Mouse (Mus musculus): ENCODE results near the gene Zfc3h1. TPM values are rescaled to one million over a fixed set of nuclear protein-coding genes. Genes with fewer than 3 reads are reported as not detected.

Zfc3h1 gene
- polyA plus RNA-seq, 1 experiment from 2014 or later, result 20.3 TPM

DNA sequence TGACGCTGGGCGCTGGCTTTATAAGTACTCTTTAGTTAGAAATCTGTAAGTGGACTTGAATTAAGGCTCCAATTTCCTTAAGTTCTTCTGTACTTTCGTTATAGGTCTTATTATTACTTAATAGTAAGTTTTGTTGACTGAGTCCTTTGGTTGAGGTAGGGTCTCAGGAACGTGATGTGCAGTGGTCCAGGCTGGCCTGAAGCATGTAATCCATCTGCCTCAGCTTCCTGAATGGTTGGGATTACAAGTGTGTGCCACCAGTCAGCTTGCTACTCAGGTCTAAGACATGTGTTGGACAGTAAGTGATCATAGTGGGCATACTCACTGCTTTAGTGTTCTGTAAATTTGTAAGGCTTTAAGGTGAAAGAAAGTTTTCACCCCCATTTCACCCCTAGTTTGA, 6.3 kb downstream of the Zfc3h1 start:
- Histone ChIP-seq H3K36me3 (peaks cover 22% of the 10 kb centered on the region), H3K27ac (no peak overlapping the region), H3K4me1 (replicated peaks) (peaks cover 45% of the 10 kb centered on the region), H3K27me3 (no peaks in the 10 kb centered on the region), H3K9ac (no peak overlapping the region), H3K9me3 (no peaks in the 10 kb centered on the region), H3K4me3 (no peak overlapping the region), H3K4me2 (no peak overlapping the region)
- no peak for ATAC-seq (ENCODE audit: low FRiP score)
- 93% methylated on average over 4 of the region's 4 CpGs for WGBS

DNA sequence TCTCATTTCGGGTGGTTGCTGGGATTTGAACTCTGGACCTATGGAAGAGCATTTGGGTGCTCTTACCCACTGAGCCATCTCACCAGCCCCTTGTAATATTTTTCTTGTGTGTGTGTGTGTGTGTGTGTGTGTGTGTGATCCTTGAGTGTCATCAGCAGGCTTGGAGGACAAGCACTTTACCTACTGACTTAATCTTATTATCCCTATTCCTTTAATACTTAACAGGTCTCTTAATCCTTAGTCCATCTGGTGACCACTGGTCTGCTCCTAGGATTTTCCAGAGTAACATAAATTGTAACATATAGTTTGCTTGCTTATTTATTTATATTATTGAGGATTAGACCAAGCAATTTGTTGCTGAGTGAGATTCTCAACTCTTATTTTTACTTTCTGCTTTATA, 7.1 kb downstream of the Zfc3h1 start:
- no peaks in the 10 kb centered on the region for H3K27me3 ChIP-seq
- no peak overlapping the region for H3K4me2 ChIP-seq
- peaks cover 22% of the 10 kb centered on the region for H3K36me3 ChIP-seq
- ATAC-seq (ENCODE audit: low FRiP score), result no peak
- WGBS, result 95% methylated on average over 1 of the region's 1 CpGs
- H3K9ac ChIP-seq, result no peak overlapping the region
- H3K4me3 ChIP-seq, result no peak overlapping the region
- no peaks in the 10 kb centered on the region for H3K9me3 ChIP-seq
- H3K4me1 ChIP-seq (replicated peaks), result peaks cover 42% of the 10 kb centered on the region
- H3K27ac ChIP-seq, result no peak overlapping the region

DNA sequence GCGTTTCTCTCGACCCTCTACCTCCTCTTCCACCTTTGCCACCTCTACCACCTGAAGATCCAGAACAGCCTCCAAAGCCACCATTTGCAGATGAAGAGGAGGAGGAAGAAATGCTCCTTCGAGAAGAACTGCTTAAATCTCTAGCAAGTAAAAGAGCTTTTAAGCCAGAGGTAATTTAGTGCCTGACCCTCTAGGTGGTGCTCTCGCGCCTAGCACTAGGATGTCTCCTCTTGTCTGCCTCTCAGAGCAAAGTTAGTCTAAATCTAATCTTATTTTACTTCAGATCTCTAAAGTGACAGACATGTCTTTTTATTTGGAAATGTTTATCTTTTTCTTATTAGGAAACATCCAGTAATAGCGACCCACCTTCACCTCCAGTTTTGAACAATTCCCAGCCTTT, 21.6 kb downstream of the Zfc3h1 start:
- no peaks in the 10 kb centered on the region for H3K27me3 ChIP-seq
- no peak overlapping the region for H3K4me2 ChIP-seq
- H3K27ac ChIP-seq, result no peak overlapping the region
- no peak overlapping the region for H3K9ac ChIP-seq
- H3K4me1 ChIP-seq (replicated peaks), result no peaks in the 10 kb centered on the region
- H3K36me3 ChIP-seq, result peaks cover 58% of the 10 kb centered on the region
- 68% methylated on average over 6 of the region's 6 CpGs for WGBS
- H3K9me3 ChIP-seq, result no peaks in the 10 kb centered on the region
- no peak overlapping the region for H3K4me3 ChIP-seq
- ATAC-seq (ENCODE audit: low FRiP score), result no peak

DNA sequence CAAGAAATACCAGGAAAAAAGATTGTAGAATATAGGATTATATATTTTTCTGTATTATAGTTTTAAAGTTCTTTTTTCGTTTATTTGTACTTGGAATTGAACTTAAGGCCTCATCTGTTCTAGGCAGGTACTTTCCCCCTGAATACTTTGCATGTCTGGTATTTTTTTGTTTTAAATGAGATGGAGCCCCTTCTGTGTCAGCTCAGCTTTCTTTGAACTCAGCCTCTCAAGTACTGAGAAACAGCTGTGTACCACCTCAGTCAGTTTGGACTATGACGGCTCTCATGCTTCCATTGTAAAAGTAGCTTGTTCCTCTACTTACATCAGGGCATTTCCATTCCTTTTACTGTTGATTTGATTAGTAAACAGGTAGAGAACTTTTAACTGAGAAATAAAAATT, 28.7 kb downstream of the Zfc3h1 start:
- H3K36me3 ChIP-seq, result peaks cover 76% of the 10 kb centered on the region

DNA sequence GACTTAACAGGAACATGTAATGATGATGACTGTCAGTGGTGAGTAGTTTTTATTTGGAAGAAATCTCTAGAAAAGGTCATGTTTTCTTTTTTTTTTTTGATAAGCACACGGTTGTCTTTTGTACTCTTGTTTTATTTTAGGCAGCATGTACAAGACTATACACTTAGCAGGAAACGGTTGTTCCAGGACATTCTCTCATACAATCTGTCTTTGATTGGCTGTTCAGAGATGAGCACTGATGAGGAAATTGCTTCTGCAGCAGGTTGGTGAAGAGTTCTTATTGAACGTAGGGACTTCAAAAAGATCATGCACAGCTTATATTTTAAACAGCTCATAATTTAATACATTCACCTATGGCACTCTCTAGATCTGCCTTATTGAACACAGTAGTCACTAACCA, 29.3 kb downstream of the Zfc3h1 start:
- no peak overlapping the region for H3K9ac ChIP-seq
- ATAC-seq (ENCODE audit: low FRiP score), result no peak
- no peaks in the 10 kb centered on the region for H3K4me1 ChIP-seq (replicated peaks)
- H3K4me2 ChIP-seq, result no peak overlapping the region
- H3K27ac ChIP-seq, result no peak overlapping the region
- peaks cover 76% of the 10 kb centered on the region for H3K36me3 ChIP-seq
- H3K4me3 ChIP-seq, result no peak overlapping the region
- WGBS, result 90% methylated on average over 3 of the region's 3 CpGs
- H3K9me3 ChIP-seq, result no peaks in the 10 kb centered on the region
- no peaks in the 10 kb centered on the region for H3K27me3 ChIP-seq

More for the DNA sequence above, 28.7 kb downstream of the Zfc3h1 start:
- Histone ChIP-seq H3K27ac (no peak overlapping the region), H3K27me3 (no peaks in the 10 kb centered on the region), H3K9ac (no peak overlapping the region), H3K4me2 (no peak overlapping the region), H3K9me3 (no peaks in the 10 kb centered on the region), H3K4me1 (replicated peaks) (no peaks in the 10 kb centered on the region), H3K4me3 (no peak overlapping the region)
- no peak for ATAC-seq (ENCODE audit: low FRiP score)
- 85% methylated on average over 2 of the region's 2 CpGs for WGBS

DNA sequence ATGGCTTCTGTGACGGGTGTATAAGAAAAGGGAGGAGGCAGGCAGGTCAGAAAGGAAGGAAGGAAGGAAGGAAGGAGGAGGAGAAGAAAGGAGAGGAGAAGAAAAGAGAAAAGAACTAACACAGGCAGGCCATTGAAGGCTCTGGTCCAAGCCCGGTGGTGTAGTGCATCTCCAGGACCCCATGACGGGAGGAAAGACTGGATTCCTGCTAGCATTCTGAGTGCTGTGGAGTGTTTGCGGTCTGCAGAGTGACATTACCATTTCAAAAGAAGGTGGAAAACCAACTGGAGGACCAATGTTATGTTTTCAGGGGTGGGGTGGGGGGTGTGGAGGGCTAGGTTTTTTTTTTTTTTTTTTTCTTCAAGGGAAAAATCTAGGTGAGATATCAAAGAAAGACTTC, 37.2 kb downstream of the Zfc3h1 start:
- Histone ChIP-seq H3K9ac (no peak overlapping the region), H3K27me3 (no peaks in the 10 kb centered on the region), H3K4me3 (no peak overlapping the region), H3K36me3 (peaks cover 54% of the 10 kb centered on the region), H3K9me3 (no peaks in the 10 kb centered on the region), H3K4me1 (replicated peaks) (no peaks in the 10 kb centered on the region), H3K27ac (no peak overlapping the region), H3K4me2 (no peak overlapping the region)
- 77% methylated on average over 4 of the region's 4 CpGs for WGBS
- ATAC-seq (ENCODE audit: low FRiP score), result no peak

DNA sequence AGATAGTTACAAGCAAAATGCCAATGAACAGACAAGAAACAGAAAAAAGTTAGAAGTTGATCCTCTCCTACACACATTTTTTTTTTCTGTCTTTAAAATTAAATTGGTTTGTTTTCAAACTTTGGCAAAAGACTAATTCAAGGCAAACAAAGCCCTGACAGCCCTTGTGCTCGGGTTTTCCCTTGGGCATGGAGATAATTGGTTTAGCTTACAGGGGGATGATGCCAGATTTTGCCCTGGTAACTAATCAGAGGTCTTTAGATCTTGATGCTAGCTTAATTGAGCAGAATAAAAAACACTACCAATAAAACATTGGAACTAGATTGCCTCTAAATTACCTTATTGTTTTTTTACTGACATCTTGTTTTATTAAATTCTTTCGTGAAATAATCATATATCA, 40.6 kb downstream of the Zfc3h1 start:
- Histone ChIP-seq H3K27ac (no peak overlapping the region), H3K4me2 (no peak overlapping the region), H3K4me3 (no peak overlapping the region), H3K27me3 (no peaks in the 10 kb centered on the region), H3K9ac (no peak overlapping the region), H3K36me3 (peaks cover 60% of the 10 kb centered on the region), H3K9me3 (no peaks in the 10 kb centered on the region), H3K4me1 (replicated peaks) (no peaks in the 10 kb centered on the region)
- WGBS, result 61% methylated on average over 2 of the region's 2 CpGs
- ATAC-seq (ENCODE audit: low FRiP score), result no peak

DNA sequence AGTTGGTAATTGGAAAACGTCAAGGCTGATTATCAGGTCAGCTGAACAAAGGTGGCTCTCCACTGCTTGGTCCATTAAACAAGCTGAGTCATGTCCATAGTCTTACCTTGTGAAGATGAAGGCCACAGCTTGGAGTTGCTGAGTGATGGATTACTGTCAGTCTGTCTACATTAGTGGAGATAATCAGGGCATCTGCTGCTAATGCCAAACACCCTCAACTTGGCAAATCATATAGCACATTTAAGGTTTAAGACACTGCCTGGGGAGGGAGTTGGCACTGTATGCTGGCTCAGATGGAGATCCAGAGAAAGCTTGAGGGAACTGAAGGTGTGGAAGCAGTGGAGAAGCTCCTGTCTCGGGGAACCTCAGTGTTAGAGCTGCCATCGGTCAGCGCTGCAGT, 52.5 kb downstream of the Zfc3h1 start:
- no peak overlapping the region for H3K27ac ChIP-seq
- H3K9ac ChIP-seq, result no peak overlapping the region
- no peaks in the 10 kb centered on the region; the same call in 1 of the 2 replicates for H3K4me1 ChIP-seq (replicated peaks)
- no peak overlapping the region for H3K4me3 ChIP-seq
- H3K4me2 ChIP-seq, result no peak overlapping the region
- WGBS, result 90% methylated on average over 4 of the region's 4 CpGs
- no peak for ATAC-seq (ENCODE audit: low FRiP score)
- H3K36me3 ChIP-seq, result peaks cover 21% of the 10 kb centered on the region
- no peaks in the 10 kb centered on the region for H3K9me3 ChIP-seq
- H3K27me3 ChIP-seq, result no peaks in the 10 kb centered on the region

DNA sequence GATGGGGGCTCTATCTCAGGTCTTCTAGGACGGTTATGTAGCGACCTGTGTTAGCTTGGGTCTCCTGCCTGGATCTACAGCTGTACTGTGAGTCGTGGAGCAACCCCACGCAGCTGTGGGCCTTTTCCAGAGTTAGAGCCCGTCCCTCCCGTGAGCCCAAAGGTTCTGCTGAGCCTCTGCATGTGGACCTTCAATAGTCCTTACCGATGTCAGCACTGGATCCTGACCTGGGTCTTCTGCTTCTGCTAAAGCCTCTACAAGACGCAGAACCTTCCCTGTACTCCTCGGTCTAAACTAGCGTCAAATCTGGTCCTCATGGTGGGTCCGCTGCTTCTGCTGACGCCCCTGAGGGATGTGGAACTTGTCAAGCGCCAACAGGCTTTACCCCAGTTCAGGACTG, 63.9 kb downstream of the Zfc3h1 start:
- no peaks in the 10 kb centered on the region for H3K27me3 ChIP-seq
- no peak overlapping the region for H3K9ac ChIP-seq
- H3K27ac ChIP-seq, result no peak overlapping the region
- no peak overlapping the region for H3K4me2 ChIP-seq
- no peak overlapping the region for H3K4me3 ChIP-seq
- peaks cover 3% of the 10 kb centered on the region; the same call in 1 of the 2 replicates for H3K36me3 ChIP-seq
- 93% methylated on average over 13 of the region's 13 CpGs for WGBS
- peaks cover 6% of the 10 kb centered on the region; the same call in 1 of the 2 replicates for H3K9me3 ChIP-seq
- H3K4me1 ChIP-seq (replicated peaks), result no peaks in the 10 kb centered on the region
- ATAC-seq (ENCODE audit: low FRiP score), result no peak

DNA sequence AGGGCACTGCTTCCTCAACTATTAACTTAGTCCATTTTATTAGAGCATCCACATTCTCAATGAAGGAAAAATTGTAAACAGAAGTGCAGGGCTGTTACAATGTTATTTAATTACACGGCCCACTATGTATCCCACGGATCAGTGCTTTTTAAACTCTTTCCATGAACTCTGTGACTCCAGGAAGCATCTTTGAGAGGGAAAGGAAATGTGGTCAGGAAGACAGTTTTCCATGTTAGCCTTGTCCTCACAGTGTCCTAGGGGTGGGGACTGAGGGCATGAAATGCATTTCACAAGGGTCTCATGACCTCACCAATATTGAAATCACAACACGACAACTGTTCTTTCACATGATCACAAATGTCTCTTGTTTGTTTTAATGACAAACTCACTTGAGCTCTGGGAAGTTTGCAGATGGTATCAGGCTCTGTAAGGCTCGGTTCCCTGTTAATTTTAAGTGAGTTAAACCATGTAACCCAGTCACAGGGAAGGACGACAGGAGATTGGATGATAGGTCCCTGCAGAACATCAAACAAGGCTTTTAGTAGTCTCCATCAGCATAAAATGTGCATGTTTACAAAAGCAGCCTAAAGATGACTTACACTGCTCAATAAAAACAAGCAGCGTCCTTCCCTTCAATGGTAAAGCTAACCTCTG, 72.7 kb downstream of the Zfc3h1 start:
- Histone ChIP-seq H3K9ac (no peak overlapping the region), H3K36me3 (peaks cover 3% of the 10 kb centered on the region; the same call in 1 of the 2 replicates), H3K27me3 (no peaks in the 10 kb centered on the region), H3K4me2 (no peak overlapping the region), H3K9me3 (no peaks in the 10 kb centered on the region), H3K4me3 (no peak overlapping the region), H3K4me1 (replicated peaks) (no peaks in the 10 kb centered on the region), H3K27ac (no peak overlapping the region)
- WGBS, result 71% methylated on average over 6 of the region's 6 CpGs
- no peak for ATAC-seq (ENCODE audit: low FRiP score)

DNA sequence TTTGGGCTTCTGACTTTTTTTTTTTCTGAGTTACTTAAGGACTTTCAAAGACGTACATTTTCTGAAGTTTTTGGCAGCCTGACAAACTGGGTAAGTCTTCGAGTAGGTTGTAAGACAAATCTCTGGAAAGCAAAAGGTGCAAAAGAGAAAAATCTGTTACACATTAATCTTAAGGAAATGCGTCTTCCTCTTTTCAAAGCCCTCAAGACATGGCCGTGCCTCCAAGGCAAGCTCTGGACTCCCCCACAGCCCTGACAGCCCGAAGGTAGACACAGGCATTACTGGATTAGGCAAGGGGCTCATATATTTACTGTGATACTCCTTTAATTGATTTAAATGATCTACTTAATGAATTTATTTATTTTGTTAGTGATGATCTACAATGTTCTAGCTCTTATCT, 77.9 kb downstream of the Zfc3h1 start:
- H3K27ac ChIP-seq, result no peak overlapping the region
- no peak overlapping the region for H3K4me2 ChIP-seq
- H3K27me3 ChIP-seq, result no peaks in the 10 kb centered on the region
- H3K9ac ChIP-seq, result no peak overlapping the region
- H3K36me3 ChIP-seq, result no peaks in the 10 kb centered on the region
- no peaks in the 10 kb centered on the region; the same call in 1 of the 2 replicates for H3K4me1 ChIP-seq (replicated peaks)
- no peak overlapping the region for H3K4me3 ChIP-seq
- H3K9me3 ChIP-seq, result no peaks in the 10 kb centered on the region
- whole genome bisulfite sequencing, result 80% methylated on average over 5 of the region's 5 CpGs
- no peak for ATAC-seq (ENCODE audit: low FRiP score)

DNA sequence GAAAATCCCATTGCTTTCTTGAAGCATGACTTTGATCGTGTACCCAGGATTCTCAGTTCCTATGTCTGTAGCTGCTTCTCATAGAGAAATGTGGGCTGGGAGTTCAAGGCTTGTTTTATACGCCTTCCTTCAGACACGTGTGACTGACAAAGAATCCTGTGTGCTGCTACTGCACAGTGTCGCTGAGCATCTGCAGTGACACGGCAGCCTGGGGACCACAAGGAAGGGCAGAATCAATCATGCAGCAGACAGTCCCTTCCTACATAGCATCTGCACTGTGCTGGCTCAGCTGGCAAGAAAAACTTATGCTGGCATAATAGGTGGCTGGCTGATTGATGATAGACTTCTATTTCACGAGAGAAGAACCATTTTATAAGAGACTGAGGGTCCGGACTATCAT, 80.3 kb downstream of the Zfc3h1 start:
- no peaks in the 10 kb centered on the region; the same call in 1 of the 2 replicates for H3K4me1 ChIP-seq (replicated peaks)
- no peaks in the 10 kb centered on the region for H3K27me3 ChIP-seq
- no peak overlapping the region for H3K27ac ChIP-seq
- ATAC-seq (ENCODE audit: low FRiP score), result no peak
- no peak overlapping the region for H3K4me3 ChIP-seq
- no peak overlapping the region for H3K4me2 ChIP-seq
- WGBS, result 57% methylated on average over 7 of the region's 7 CpGs
- H3K9me3 ChIP-seq, result no peaks in the 10 kb centered on the region
- H3K9ac ChIP-seq, result no peak overlapping the region
- no peaks in the 10 kb centered on the region for H3K36me3 ChIP-seq

DNA sequence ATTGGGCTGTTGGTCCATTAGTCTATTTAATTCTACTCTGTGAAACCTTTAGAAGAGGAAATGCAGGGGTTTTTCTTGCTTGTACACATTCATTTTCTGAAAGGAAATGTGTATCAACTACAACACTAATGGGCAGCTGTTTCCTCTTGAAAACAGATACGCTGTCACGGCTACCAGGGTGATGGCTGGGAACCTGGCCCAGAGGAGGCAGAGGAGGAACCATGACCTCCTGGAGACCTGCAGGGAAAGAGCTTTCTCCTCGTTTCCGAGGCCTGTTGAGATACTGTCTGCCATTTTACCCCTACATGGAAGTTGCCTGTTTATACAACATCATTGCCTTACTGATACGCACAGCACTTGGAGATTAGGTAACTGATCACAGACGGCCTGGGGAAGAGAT, 81.0 kb downstream of the Zfc3h1 start:
- H3K9ac ChIP-seq, result no peak overlapping the region
- no peak overlapping the region for H3K4me2 ChIP-seq
- 76% methylated on average over 6 of the region's 6 CpGs for WGBS
- no peak for ATAC-seq (ENCODE audit: low FRiP score)
- no peak overlapping the region for H3K4me3 ChIP-seq
- H3K27me3 ChIP-seq, result no peaks in the 10 kb centered on the region
- no peaks in the 10 kb centered on the region; the same call in 1 of the 2 replicates for H3K4me1 ChIP-seq (replicated peaks)
- no peak overlapping the region for H3K27ac ChIP-seq
- no peaks in the 10 kb centered on the region for H3K9me3 ChIP-seq
- no peaks in the 10 kb centered on the region for H3K36me3 ChIP-seq

Measured in hindbrain, embryonic 13.5 days (tissue).